Mouse (Mus musculus) leukemia stem cell, adult 10-12 weeks (primary cell): Measurements from ENCODE around the gene Gm20662. TPM values are rescaled to one million over a fixed set of nuclear protein-coding genes. Genes with fewer than 3 reads are reported as not detected.

Experiments
- polyA plus RNA-seq: library from polyadenylated mRNA; stranded (reverse); fragments of >175 nt; gene quantifications from 2 replicates; pipeline ENCODE4 v1.2.3, GENCODE M21; 2012; ENCODE audit warnings: low replicate concordance

Gene Gm20662
- 0.19 and 0.35 TPM in 2 replicates for polyA plus RNA-seq

DNA sequence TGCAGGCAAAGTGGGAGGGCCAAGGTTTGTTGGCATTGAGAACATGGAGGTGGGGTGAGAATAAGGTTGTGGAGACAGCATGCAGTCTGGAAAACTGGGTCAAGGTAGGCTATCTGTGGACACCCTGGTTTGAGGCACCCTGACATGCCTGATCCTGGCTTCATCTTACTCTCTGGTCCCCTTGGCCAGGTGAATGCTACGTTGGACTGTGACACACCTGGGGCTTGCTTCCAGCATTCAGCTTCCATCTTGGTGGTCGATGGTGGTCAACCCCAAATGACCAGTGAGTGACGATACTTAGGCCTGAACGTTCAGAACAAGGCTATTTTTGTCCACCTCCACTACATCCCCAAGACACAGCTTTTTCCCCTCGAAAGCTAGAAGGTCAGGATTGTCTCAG, at the start of gene Gm20662:
Gm20662 (plus strand) TSS at position 301 of the 400 bp plus-strand sequence.

DNA sequence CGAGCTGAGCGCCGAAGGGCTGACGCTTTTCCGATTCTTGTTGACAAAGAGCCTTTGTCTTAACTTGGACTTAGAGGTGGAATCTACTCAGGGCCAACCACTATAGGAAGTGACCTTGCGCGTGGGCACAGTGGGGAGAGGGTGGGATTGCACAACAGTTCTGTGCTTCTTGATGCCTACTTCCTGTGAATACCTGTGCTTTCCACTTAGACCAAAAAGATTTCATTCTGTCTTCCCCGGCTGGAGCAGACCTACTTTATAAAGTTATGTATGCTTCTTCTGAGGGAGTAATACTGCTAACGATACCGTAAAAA, 46.3 kb upstream of the Gm20662 start, which contains the start of gene Traip:
Traip (plus strand) TSS at position 215 of the 314 bp plus-strand sequence.

DNA sequence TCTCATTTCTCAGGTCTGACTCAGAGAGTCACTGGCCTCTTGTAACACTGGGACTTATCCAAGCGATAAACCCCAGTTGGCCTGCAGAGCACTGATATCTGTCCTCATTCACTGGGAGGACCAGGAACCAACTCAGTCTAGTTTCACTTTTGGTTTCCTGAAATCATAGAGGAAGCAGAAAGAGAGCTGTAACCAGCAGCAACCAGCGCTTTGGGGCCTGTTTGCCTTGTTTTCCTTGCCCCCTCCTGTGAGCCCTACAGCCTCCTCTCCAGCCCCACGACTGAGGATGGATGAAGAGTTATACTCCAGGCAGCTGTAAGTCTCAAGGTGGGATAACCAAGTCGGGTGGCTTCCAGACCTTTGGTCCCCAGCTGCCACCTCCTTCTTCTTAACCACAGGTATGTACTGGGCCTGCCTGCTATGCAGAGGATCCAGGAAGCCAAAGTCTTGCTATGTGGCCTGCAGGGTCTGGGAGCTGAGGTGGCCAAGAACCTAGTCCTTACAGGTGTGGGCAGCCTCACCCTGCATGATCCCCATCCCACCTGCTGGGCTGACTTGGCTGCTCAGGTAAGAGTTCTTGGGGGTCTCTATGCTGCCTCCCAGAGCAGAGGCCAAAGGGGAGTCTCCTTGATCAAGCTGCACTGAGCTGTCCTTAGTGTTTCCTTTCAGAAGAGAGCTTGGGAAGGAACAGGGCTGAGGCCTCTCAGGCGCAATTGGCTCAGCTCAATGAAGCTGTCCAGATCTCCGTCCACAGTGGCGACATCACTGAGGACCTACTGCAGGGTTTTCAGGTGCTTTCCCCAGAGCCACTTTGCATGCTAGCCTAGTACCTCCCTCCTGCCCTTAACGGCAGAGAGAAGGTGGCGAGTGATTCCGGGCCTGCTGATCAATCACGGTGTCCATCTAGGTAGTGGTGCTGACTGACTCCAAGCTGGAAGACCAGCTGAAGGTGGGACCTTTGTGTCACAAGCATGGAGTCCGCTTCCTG, 20.5 kb upstream of the Gm20662 start, which contains the start of gene Uba7:
Uba7 (plus strand) TSS at position 107 of the 988 bp plus-strand sequence.

DNA sequence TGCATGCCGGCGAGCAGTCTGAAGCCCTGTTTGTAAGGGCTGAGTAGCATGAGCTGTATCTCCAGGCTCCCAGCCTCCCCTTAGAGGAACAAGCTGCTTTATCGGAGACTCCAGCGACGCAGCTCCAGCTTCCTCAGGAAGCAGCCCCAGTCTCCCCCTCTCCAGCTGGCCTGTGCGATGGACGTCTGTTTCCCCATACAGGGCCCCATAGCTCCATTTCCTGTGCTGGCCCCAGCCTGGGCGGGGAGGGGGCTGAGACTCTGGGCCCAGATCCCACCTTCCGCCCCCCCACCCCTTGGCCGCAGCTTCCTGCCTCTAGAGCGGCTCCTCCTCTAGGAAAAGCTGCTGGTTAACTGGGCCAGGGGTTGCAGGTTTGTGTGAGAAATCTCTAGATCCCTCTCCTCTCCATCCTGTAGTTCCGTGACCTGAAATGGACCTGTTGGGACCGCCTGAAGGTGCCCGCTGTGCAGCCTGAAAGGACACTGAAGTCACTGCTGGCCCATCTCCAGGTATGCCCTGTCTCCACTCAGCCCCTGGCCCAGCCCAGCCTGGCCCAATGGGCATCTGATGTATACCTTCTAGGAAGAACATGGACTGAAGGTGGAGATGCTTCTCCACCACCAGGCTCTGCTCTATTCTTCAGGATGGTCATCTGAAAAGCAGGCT, 13.3 kb upstream of the Gm20662 start, which contains the start of gene Gm20661:
Gm20661 (plus strand) TSS at position 378 of the 666 bp plus-strand sequence.

DNA sequence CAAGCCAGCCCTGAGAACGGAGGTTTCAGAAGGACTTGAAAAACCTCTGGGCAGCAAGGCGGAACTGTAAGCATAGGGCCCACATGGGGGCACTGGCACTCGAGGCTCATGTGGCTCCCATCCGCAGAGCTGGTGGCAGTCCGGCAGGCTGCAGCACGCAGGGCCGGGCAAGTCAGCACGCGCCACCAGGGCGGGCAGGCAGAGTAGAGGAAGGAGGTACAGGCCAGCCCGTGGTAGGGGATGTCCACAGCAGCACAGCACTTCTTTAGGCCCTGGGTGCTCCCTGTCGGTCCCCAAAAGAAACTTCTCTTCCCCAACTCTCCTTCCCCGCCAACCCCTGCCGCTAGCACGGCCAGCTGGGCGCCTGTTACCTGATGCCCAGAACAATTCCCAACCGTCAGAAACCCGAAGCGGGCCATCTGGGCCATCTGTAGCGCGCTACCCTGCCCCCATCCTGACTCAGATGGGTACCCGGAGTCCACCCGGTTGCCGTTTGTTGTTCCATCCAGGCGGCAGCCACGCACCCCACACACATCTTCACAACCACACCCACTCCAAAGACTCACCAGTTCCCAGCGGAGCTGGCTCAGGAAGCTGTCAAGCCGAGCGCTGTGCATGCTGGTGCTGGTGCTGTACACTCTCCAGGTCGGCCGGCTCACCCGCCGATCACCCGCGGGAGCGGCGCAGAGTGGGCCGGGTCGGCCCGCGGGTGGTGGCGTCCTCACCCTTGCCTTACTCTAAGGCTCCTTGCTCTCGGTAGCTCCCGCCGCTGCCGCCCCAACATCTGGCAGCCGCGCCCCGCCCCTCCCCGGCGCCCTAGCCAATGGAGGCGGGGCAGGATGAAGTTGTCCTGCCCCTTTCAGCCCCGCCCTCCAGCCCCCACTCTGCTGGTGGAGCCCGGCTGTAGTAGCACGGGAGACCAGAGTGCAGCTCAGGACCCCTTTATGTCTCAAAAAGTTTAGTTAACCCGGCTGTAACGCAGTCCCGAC, 10.7 kb upstream of the Gm20662 start, which contains the start of gene Inka1:
Inka1 (minus strand) TSS at position 749 of the 989 bp plus-strand sequence.

DNA sequence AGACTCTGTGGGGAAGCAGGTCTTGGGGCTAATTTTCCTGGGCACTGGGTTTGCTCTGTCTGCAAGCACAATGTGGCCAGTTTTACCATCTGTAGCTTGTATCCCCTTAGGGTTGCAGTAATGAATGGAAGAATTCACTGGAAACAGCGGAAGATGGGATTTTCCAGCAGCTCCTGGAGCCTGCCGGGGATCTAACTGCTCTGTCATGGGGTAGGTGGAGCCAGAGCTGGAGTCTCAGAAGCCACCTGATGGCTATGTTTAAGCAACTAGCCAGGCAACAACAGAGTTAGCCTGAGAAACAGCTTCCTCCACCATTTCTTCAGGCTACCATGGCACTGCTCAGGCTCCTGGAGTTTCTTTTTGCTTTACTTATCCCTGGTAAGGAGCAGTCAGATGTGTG, 4.0 kb upstream of the Gm20662 start, which contains the start of gene Cdhr4:
Cdhr4 (plus strand) TSS at position 301 of the 400 bp plus-strand sequence.

DNA sequence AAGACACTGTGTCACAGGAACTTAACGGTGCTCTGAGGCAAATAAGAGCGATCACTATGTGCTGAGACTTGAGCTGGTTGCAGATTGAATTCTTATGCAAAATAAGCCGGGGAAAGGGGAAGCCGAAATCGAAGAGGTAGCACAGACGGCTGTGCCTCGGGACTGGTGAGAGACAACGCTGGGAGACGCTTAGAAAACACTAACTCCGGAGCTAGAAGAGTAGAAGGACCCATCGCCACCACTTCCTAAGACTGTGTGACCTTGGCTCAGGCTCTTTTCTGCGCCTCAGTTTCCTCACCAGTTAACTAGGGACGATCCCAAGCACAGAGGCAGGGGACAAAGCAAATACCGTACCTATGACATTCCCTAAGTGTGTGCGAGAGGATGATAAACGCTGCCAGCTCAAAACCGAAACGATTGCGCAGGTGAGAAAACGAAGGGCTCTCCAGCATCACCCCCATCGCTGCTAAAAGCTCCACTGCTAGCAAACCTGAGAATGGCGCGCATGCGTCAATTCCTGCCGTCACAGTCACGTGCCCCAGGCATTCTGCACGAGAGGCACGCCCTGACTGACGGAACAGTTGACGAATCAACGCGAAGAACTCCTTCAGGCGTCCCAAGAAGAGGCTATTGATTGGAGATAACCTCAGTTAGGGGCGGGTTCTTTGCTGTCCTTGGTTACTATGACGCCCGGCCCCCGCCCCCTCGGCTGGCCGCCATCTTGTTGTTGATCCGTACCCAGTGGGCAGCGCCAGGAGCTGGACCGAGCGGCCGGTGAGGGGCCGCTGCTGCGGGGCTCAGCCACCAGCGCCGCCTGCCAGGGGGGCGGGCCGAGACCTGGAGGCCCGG, 6.0 kb downstream of the Gm20662 start, which contains the start of gene Ip6k1:
Ip6k1 (plus strand) TSS at position 580 of the 849 bp plus-strand sequence.

DNA sequence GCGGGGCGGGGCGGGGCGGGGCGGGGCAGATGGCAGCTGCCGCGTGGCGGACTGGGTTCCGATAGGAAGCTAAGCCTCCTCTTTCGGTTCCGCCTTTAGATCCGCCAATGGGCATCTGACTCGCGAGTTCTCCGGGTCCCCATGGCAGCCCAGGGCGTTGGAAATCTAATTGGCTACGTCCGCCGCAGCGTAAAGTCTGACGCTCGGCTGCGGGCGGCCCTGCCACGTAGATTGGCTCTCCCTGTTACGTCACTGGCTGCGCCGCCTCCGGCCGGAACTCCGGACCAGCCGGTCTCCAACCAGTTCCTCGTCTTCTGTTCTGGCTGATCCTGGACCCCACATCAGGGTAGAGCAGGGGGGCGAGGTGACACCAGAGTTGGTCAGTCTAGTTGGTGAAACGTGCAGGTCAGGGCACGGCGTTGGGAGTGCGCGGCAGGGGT, 52.9 kb downstream of the Gm20662 start, which contains the start of gene Gmppb:
Gmppb (plus strand) TSS at position 227 of the 440 bp plus-strand sequence.

DNA sequence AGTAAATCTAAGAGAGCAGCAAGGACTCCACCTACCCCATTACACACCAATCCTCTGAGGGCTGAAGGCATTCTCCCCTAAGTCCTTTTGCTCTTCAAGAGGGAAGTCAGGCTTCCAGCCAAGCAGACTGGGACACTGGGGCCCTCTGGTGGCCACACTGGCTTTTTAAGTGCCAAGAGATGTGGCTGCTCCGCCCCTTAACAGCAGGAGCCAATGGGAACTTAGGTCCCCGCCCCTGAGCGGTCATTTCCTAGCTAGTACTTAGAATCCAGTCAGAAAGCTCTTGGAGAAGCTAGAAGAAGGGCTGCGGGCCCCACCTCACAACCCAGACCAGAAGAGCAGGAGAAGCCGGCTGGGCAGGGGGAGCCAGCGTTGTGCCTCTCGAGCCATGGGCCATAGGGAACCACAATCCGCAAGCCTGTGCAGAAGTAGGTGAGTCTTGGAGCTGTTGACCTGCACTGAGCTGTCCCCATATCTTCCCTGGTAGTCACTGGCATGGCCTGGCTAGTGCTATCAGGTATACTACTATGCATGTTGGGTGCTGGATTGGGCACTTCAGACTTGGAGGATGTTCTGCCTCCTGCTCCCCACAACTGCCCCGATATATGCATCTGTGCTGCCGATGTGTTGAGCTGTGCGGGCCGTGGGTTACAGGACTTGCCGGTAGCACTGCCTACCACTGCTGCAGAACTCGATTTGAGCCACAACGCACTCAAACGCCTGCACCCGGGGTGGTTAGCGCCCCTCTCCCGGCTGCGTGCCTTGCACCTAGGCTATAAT, 56.9 kb downstream of the Gm20662 start, which contains the start of gene Amigo3:
Amigo3 (plus strand) TSS at position 275 of the 780 bp plus-strand sequence.

DNA sequence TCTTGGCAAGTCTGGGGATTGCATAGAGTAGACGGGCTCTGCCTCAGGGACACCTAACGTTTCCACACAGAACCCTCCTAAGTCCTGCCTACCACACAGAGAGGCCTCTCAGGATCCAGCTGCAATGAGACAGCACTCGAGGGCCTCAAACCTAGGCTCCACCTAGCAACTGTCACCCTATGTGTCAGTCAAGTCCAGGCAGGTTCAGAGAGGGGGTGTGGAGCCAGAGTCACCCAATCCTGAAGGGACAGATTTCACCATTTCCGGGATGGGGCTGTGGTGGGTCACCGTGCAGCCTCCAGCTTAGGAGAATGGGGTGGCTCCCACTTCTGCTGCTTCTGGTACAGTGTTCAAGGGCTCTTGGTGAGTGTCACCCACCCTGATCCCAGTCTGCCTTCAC, 84.0 kb downstream of the Gm20662 start, which contains the start of gene Mst1:
Mst1 (plus strand) TSS at position 269 of the 400 bp plus-strand sequence.

DNA sequence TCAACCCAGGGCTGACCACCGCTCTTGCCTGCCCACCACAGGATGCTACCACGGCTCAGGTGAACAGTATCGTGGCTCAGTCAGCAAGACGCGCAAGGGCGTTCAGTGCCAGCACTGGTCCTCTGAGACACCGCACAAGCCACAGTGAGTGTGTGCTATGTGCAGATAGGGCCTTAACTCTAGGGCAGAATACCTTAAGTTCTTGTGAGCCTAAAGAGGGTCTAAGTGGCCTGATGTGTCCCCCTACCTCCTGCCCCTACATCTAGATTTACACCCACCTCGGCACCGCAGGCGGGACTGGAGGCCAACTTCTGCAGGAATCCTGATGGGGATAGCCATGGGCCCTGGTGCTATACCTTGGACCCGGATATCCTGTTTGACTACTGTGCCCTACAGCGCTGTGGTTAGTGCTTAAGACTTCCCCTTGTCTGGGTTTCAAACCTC, 86.9 kb downstream of the Gm20662 start, which contains the start of gene Rnf123:
Rnf123 (minus strand) TSS at position 359 of the 444 bp plus-strand sequence.

DNA sequence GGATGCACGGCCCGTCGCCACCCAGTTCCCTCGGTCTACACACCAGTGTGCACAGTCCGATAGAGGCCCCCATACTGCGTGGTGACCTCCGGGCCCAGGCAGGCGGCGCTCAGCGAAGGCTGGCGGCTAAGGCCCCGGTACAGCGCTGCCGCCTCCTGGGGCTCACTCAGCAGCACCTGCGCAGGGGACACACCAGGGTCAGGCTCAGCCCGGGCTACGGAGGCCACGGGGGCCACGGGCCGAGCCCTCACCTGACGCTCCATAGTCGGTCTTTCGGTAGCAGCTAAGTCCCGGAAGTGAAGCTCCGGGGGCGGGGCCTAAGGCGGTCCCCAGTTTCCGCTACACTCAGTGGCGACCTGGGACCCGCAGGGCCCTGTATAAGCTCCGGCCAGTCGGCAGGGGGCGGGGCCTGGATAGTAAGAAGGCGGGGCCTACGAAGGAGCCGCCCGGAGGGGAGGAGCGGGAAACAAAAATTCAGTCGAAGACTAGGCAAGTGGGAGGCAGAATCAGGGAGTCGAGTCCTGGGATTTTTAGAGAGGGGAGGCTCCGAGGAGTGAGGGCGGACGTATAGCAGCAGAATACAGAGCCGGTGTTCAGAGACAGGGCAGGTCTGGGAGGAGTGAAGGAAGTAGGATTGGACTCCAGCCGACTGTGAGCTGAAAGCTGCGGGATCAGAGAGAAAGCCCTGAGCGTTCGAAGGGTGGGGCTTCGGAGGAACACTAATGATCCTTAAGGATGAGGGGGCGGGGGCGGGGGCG, 98.2 kb downstream of the Gm20662 start, which contains the start of gene Apeh:
Apeh (minus strand) TSS at position 423 of the 758 bp plus-strand sequence.

Other genes starting within 250 kb of the Gm20662 start
- 23.3 and 38.8 TPM in 2 replicates for gene Rbm5, start 225.4 kb upstream of the Gm20662 start, polyA plus RNA-seq
- 10.8 and 14.4 TPM in 2 replicates for gene Rbm6, start 123.1 kb upstream of the Gm20662 start, polyA plus RNA-seq
- 14.0 and 30.7 TPM in 2 replicates for gene Mon1a, start 108.2 kb upstream of the Gm20662 start, polyA plus RNA-seq
- gene Mst1r, start 89.5 kb upstream of the Gm20662 start, polyA plus RNA-seq, result 11.4 and 21.0 TPM in 2 replicates
- gene Actl11, start 67.9 kb upstream of the Gm20662 start, polyA plus RNA-seq, result not detected in 2 replicates
- gene Camkv, start 60.7 kb upstream of the Gm20662 start, polyA plus RNA-seq, result not detected in 2 replicates
- gene Traip, start 46.2 kb upstream of the Gm20662 start, polyA plus RNA-seq, result 2.7 and 6.5 TPM in 2 replicates
- 76.8 and 118 TPM in 2 replicates for gene Uba7, start 20.8 kb upstream of the Gm20662 start, polyA plus RNA-seq
- gene Gm20661, start 13.3 kb upstream of the Gm20662 start, polyA plus RNA-seq, result 0.18 and 0.74 TPM in 2 replicates
- 50.5 and 70.3 TPM in 2 replicates for gene Inka1, start 10.5 kb upstream of the Gm20662 start, polyA plus RNA-seq
- gene Cdhr4, start 3.9 kb upstream of the Gm20662 start, polyA plus RNA-seq, result 2.4 and 4.9 TPM in 2 replicates
- 72.3 and 72.6 TPM in 2 replicates for gene Ip6k1, start 6.2 kb downstream of the Gm20662 start, polyA plus RNA-seq
- 2.6 and 31.6 TPM in 2 replicates for gene Gmppb, start 52.9 kb downstream of the Gm20662 start, polyA plus RNA-seq
- gene Amigo3, start 56.8 kb downstream of the Gm20662 start, polyA plus RNA-seq, result 0.14 and 1.2 TPM in 2 replicates
- gene Mst1, start 84.1 kb downstream of the Gm20662 start, polyA plus RNA-seq, result 8.1 and 8.2 TPM in 2 replicates
- gene Rnf123, start 87.0 kb downstream of the Gm20662 start, polyA plus RNA-seq, result 173 and 722 TPM in 2 replicates
- 69.6 and 170 TPM in 2 replicates for gene Apeh, start 98.3 kb downstream of the Gm20662 start, polyA plus RNA-seq
- 1.0 and 3.3 TPM in 2 replicates for gene Bsn, start 194.0 kb downstream of the Gm20662 start, polyA plus RNA-seq